Mouse (Mus musculus) erythroblast, embryonic 14.5 days (primary cell): ENCODE data around the gene Arrdc5.

Experiments used
- GATA1 ChIP-seq: IDR thresholded peaks from 2 replicates; pipeline ENCODE4 v1.6.1; 2012; ENCODE audit warnings: low read length, inconsistent platforms, mixed read lengths
- TAL1 ChIP-seq: IDR thresholded peaks from 3 replicates; pipeline ENCODE4 v1.6.1; 2012; ENCODE audit warnings: low read length, inconsistent platforms, mixed read lengths

DNA sequence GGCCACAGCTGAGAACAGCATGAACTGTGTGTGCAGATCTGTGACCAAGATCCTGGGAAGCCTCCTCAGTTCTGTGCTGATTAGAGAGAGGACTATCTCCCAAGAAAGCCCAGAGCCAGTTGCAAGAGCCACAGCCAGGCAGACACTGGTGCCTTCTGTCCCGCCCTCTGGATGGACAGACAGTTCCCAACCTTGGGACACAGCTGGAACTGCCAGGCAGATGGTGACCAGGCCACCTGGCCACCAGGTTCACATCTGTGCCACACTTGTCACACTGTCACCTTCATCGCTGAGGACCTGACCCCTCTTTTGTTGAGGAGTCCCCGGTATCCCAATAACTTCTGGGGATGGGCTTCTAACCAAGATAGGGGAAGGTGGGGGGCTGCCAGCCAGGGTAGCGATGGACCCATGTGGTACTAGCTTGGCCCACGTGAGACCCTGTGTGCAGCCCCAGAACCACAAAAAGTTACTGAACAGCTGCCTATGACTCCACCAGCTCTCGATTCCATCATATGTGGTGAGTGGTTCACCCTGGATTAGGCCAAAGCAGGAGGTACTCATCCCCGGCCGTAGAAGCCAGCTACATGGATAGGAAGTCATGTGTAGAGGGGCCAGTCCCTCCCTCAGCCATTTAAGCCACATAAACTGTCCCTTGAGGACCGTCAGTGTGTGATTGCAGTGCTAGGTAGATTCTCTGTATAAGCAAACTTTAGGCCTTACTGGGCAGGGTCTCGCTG is 40.6 kb downstream of the Arrdc5 start:
- no peak for TF ChIP-seq TAL1
- no peak for TF ChIP-seq GATA1
